Mouse (Mus musculus) urinary bladder, postnatal 25 days (tissue): Measurements from ENCODE around the gene Rfxank.

Experiments used
- DNase-seq: peaks from one replicate; pipeline ENCODE4 v3.0.0; 2022; ENCODE audit warnings: low spot score

Gene Rfxank

DNA sequence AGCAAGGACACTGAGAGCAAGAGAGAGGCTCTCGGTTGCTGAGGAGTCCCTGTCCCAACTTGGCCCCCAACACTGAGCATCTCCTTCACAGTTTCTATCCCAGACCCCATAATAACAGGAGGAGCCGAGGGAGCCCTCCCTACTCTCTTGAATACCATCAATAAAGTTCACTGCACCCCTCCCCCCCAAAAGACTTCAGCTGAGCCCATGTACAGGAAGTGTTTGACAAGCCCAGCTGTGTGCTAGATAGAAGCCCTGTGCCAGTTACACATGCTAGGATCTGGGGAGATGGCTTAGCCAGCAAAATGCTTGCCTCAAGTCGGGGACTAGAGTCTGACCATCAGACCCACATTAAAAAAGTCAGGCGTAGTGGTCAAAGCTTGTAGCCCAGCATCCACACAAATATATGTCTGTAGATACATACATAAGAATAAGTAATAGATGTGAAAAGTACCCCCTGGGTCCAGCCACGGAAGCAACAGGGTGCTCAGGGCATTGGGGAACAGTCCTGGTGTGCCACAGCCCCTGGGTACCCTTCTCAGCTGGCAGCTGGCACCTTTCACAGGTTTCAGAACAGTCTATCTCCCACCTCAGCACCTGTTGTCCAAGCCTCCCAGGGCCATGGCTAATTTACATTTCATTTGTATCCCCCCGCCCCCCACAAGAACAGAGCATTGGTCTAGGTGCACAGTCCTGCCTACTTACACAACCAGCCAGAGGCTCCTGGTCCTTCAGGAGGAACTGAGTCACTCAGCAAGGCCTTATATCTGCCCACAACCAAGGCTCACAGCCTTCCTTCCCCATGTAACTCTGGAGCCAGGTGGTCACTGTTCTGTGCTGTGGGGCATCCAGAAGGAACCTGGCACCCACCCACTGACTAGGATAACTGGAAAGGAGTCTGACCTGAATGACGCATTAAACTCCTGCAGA is 9.0 kb upstream of the Rfxank start:
- no peak for DNase-seq

GRCm38 (mm10) chr8:70139981-70140380 is 1.0 kb upstream of the Rfxank start:
- no peak for DNase-seq

DNA sequence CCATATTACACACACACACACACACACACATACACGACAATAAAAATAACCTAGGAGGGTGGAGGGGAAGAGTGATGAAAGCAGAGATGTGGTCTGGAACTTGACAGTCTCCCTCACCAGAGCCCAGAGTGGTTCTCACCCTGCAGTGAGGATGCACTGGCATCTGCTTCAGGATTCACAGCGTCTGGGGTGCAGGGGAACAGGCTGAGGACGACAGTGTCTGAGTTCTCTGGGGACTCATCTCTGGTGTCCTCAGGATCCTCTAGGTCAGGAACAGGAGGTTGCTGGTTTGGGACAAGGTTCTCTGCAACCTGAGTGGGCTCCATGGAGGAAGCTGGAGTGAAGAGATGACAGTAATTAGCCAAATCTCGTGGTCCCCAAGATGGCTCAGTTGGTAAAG is 1.1 kb downstream of the Rfxank start:
- no peak for DNase-seq

GRCm38 (mm10) chr8:70136591-70136990 is 2.4 kb downstream of the Rfxank start:
- DNase-seq = no peak

DNA sequence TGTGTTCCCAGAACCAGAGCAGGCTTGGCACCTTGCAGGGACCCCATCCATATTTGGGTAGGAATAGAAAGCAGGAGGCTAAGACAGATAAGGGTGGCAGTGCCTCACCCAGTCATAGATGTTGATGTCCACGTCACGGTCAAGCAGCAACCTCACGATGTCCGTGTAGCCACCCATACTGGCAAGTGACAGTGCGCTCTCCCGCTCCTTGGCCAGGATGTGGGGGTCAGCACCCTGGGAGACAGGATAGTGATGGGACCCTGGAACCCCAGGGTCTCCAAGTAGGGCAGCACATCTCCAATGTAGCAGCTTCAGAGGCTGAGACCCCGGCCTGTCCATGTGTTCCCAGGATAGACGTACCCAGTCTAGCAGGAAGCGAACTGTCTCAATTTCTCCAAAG is 4.0 kb downstream of the Rfxank start:
- no peak for DNase-seq

- DNase-seq = no peak
Measured at GRCm38 (mm10) chr8:70134086-70134485, 4.9 kb downstream of the Rfxank start.

- DNase-seq = peak; percentile 76
Measured at GRCm38 (mm10) chr8:70131166-70131883, 7.6 kb downstream of the Rfxank start, which contains the start of gene Nr2c2ap. TSS of gene Nr2c2ap (plus strand) at chr8:70131333.

DNA sequence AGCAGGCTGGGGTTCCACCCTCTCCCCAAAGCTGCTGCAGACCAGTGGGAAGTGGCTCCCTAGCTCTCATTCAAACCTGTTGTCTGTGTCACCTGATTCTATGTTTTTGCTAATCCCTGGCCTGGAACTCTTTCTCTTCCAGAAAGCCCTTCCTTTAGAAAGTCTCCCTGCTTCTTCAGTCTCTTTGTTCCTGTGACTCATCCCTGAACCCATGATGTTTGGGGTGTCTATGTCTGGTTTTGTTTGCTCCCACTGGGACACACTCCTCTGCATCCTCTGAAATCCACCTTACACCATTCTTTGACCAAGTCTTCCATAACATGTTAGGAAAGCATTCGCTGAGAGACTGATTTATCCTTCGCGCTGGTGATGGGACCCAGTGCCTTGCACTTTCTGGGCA is 8.9 kb downstream of the Rfxank start:
- no peak for DNase-seq

DNA sequence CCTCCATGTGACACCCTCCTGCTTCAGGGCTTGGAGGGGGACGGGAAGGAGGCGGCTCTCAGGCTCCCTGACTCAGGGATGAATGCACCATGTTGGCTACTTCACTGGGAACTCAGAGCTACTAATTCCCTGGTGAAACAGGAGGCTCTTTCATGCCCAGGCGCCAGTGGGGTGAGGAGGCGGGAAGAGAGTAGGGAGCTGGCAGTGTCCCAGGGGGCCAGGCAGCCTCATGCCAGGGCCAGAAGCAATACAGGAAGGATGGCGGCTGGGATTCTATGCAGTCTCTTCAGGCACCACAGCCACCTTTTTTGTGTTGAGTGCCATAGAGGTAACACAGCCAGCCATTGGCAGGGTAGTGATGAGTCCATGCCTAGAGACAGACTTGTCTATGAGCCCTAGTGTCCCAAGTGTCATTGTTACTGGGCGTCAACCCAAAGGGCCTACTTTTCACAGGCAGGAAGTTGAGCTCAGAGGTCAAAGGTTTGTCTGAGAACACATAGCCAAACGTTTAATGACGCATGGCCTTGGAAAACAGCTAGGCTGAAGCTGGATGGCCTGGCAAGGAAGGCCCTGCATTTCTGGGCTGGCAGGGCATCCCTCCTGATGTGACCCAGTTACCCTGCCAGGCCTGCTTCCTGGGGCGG is 9.5 kb downstream of the Rfxank start:
- no peak for DNase-seq

- no peak for DNase-seq
Measured at GRCm38 (mm10) chr8:70128435-70128834, 10.5 kb downstream of the Rfxank start.

DNA sequence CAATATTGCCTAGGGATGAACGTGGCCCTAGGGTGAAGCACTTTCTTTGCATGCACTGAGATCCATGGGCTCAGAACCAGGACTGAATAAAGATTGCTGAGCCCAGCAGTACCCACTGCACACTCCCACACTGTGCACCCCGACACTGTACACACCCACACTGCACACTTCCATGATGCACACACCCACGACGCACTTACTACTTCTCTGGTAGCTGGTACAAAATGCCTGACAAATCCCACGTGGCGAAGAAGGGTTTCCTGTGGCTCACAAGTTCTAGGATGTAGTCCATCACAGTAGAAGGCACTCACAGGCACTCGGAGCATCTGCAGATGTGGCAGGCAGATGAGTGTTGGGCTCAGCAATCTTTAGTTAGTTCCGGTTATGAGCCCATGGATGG is 14.0 kb downstream of the Rfxank start:
- no peak for DNase-seq

- no peak for DNase-seq
Measured at GRCm38 (mm10) chr8:70122863-70123262, 16.1 kb downstream of the Rfxank start.

DNA sequence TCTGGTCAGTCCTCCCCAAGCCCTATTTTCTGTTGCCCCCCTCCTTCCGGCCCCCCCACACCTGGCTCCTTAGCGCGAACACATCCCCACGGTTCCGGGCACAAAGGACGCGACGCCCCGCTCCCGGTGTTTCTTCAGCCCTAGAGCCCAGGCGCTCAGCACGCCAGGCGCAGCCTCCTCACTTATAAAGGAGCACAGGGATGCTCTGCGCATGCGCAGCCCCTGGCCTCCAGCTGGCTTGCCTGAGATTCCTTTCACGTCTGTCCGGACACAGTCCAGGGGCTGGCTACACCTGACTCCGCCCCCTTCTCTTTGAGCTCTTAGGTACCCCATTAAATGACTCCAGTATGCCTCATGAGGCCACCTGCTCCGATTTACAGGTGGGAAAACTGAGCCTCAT is 18.3 kb downstream of the Rfxank start, which contains the start of gene Ncan:
Gene Ncan, minus strand, starts transcription at position 207 of the 400 bp plus-strand sequence.
- DNase-seq = peak; percentile 18

- no peak for DNase-seq
Measured at GRCm38 (mm10) chr8:70118726-70119700, 19.9 kb downstream of the Rfxank start.

DNA sequence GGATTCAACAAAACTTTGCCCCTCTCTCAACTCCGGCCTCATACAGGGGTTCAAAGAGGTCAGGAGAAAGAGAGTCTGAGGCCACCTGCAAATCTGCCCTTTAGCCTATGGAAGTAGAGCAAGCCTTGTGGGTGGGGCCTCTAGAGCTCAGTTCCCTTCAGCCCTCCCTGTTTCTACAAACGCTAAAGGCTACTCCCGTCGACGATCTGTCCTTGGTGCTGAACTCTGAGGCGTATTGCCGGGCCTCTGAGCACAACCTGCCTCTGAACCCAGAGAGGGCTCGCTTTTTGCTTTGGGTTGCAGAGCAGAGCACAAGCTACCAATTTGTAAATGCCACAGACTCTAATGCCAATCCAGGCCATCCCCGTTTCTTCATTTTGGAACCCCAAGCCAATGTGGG is 21.3 kb downstream of the Rfxank start:
- DNase-seq = no peak

- no peak for DNase-seq
Measured at GRCm38 (mm10) chr8:70114892-70115291, 24.1 kb downstream of the Rfxank start.

DNA sequence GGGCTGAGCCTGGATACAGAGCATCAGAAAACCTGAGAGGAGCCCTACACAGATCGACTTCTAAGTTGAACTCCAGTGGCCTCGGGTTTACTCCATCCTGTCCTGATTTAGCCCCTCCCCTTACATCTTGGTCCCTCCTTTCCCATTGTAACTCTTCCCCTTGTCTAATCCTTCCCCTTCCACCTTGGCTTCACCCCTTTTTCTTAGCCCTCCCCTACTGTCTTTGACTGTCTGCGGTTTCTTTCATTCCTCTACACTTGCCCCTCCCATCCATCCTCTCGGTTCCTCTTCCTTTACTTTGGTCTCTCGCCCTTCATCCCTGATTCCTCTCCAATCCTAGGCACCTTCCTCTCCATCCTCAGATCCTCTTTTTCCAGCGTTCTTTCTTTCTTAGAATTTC is 24.5 kb downstream of the Rfxank start:
- no peak for DNase-seq

DNA sequence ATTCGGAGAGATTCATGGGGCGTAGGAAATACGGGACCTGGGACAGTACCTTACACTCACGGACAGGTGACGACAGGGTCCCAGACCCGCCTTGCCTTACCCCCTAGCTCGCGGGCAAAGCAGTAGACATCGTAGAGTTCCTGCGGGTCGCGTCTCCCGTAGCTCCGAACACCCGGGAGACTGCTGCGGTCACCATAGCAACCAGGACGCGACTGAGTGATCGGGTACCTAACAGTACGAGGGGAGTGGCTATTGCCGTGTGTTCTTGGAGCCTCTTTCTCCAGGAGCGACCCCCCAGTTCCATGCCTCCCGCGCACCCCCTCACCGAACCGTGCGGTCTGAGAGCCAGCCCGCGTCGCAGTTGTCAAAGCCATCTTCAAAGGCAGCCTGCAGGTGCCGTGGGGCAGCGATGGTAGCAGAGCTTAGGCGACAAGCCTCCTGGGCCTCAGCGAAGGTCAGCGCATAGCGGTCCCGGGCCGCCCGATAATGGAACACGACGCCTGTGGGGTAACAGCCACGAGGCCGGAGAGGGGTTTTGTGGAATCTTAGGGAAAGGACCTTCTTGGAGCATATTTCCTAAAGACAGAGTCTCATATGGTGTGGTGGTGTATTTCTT is 26.4 kb downstream of the Rfxank start:
- DNase-seq = no peak

GRCm38 (mm10) chr8:70111192-70111795 is 27.7 kb downstream of the Rfxank start:
- DNase-seq = no peak

- DNase-seq = no peak
Measured at GRCm38 (mm10) chr8:70110451-70110850, 28.5 kb downstream of the Rfxank start.

- DNase-seq = no peak
Measured at GRCm38 (mm10) chr8:70104922-70105321, 34.0 kb downstream of the Rfxank start.
